Mouse (Mus musculus) hindbrain, embryonic 10.5 days (tissue): ENCODE results near the gene Hrct1. TPM values are rescaled to one million over a fixed set of nuclear protein-coding genes. Genes with fewer than 3 reads are reported as not detected.
A peak's percentile ranks its signal among the peaks of the same experiment; 100 is the strongest.

Experiments
- DNase-seq: peaks from one replicate; pipeline ENCODE4 v3.0.0-alpha.2; 2017; ENCODE audit warnings: low spot score
- H3K27ac ChIP-seq: fragments of 300-500 bp; sonication (generic); 2 replicates; pipeline ENCODE4 v1.5.1; 2016; ENCODE audit warnings: mild to moderate bottlenecking, moderate library complexity
- H3K27me3 ChIP-seq: fragments of 300-500 bp; sonication (generic); 2 replicates; pipeline ENCODE4 v1.6.1; 2016; ENCODE audit warnings: mild to moderate bottlenecking; ENCODE audit not compliant: poor library complexity, insufficient read depth, severe bottlenecking
- H3K36me3 ChIP-seq: fragments of 300-500 bp; sonication (generic); 2 replicates; pipeline ENCODE4 v1.6.1; 2016; ENCODE audit warnings: mild to moderate bottlenecking, moderate library complexity
- H3K4me1 ChIP-seq: fragments of 300-500 bp; sonication (generic); replicated peaks from 2 replicates; pipeline ENCODE4 v1.6.1; 2016; ENCODE audit warnings: mild to moderate bottlenecking
- H3K4me3 ChIP-seq: fragments of 300-500 bp; sonication (generic); 2 replicates; pipeline ENCODE4 v1.5.1; 2016; ENCODE audit warnings: mild to moderate bottlenecking, moderate library complexity
- H3K9me3 ChIP-seq: fragments of 300-500 bp; sonication (generic); 2 replicates; pipeline ENCODE4 v1.6.1; 2016; ENCODE audit warnings: mild to moderate bottlenecking, moderate library complexity
- WGBS: fragments of 180-500 bp; shearing (Covaris S2); methylation state at CpG from one replicate; pipeline ENCODE4 v1.1.7; 2016; 5-methylcytosine and 5-hydroxymethylcytosine counted together
- polyA plus RNA-seq: library from polyadenylated mRNA; unstranded; fragments of >200 nt; fragmentation: Nextera tagmentation; extraction: Ambion mirVana; gene quantifications from 2 replicates; pipeline ENCODE4 v1.2.1, GENCODE M21; 2016

Gene Hrct1
- polyA plus RNA-seq, 1 experiment from 2014 or later, result 0.44 TPM

DNA sequence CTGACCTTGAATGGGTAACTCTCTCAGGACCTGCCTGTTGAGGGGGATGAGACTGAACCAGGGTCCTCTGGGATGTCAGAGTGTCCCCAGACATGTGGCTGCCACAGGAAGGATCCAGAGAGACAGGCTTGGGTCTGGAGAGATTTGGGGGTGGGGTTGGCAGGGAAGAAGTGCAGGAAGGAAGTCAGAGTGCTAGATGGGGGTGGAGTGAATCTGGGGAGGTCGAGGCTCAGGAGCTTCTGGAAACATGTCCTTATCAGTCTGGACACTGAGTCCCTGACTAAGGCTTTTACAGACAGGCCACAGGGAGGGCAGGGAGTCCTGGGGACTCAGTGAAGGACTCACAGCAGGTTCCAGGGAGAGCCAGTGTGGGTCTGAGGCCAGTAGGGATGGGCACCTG is 5.2 kb downstream of the Hrct1 start:
- Histone ChIP-seq H3K9me3 (no peaks in the 10 kb centered on the region), H3K27ac (peak overlapping the region; percentile 45; the same call in 1 of the 2 replicates), H3K4me1 (peaks cover 27% of the 10 kb centered on the region), H3K4me3 (no peak overlapping the region), H3K27me3 (no peaks in the 10 kb centered on the region), H3K36me3 (no peaks in the 10 kb centered on the region)
- no peak for DNase-seq
- 38% methylated on average over 1 of the region's 1 CpGs for WGBS

DNA sequence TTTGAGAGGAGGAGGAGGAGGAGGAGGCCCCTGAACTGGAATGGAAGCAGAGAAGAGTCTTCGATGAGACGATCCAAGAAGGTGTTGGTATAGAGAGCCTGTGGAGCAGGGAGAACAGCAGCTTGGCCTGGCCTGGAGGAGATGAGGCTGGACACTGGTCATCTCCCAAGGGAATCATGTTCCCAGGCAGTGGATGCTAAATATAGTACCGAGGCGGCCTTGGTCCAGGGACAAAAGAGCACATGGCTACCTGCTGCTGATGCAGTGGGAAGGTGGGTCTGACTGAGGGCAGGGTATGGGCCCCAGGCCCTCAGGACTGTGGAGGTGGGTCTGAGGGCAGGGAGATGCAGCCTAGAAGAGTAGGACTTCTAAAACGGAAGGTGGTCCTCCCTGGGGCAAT is 6.2 kb downstream of the Hrct1 start:
- no peak overlapping the region for H3K4me3 ChIP-seq
- no peaks in the 10 kb centered on the region for H3K36me3 ChIP-seq
- H3K27ac ChIP-seq, result no peak overlapping the region
- 79% methylated on average over 5 of the region's 5 CpGs for WGBS
- H3K27me3 ChIP-seq, result no peaks in the 10 kb centered on the region
- H3K4me1 ChIP-seq, result peaks cover 25% of the 10 kb centered on the region
- DNase-seq, result no peak
- H3K9me3 ChIP-seq, result no peaks in the 10 kb centered on the region

DNA sequence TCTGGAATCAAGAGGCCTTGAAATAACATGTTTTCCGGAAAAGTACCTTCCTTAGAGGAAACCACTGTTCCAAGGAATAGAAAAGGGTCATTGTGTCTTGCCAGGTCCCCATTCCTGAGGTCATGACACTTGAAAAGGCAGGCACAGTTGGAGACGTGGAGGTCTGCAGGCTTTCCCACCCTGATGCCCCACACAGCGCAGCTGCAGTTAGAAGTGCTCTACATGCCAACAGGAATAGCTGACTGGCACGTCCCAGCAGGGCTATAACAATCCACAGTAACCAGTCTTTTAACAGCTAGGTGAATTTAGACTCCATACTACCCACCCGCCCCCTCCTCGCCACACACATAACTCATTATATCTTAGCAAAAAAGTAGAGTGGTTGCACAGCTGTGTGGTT is 10.2 kb downstream of the Hrct1 start:
- Histone ChIP-seq H3K4me3 (no peak overlapping the region), H3K36me3 (no peaks in the 10 kb centered on the region), H3K27ac (no peak overlapping the region), H3K4me1 (peaks cover 7% of the 10 kb centered on the region; the same call in 1 of the 2 replicates), H3K9me3 (no peaks in the 10 kb centered on the region), H3K27me3 (no peaks in the 10 kb centered on the region)
- WGBS, result 58% methylated on average over 6 of the region's 6 CpGs
- no peak for DNase-seq

DNA sequence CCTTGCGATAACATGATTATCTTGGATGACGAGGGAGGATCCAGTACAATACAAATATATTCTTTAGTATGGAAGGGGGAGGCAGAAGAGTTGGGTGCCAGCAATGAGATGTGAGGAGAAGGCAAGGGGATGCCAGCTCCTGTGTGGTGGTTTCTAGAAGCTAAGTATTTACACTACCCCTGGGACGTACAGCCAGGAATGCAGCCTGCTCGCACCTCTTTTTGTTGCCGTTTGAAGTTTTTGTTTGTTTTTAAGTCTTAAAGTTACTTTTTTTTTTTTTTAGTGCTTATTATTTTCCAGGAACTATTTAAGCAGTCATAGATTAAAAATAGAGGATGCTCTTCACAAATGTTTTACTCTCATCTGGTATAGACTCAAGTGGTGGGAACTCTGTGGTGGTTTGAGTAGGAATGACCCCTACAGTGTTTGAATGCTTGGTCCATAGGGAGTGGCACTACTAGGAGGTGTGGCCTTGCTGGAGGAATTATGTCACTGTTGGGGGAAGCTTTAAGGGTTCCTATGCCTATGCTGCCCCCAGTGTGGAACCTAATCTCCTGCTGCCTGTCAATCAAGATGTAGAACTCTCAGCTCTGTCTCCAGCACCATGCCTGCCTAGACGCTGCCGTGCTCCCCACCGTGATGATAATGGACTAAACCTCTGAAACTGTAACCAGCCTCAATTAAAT is 12.1 kb downstream of the Hrct1 start:
- Histone ChIP-seq H3K27ac (no peak overlapping the region), H3K36me3 (no peaks in the 10 kb centered on the region), H3K4me3 (no peak overlapping the region), H3K9me3 (no peaks in the 10 kb centered on the region), H3K4me1 (peaks cover 9% of the 10 kb centered on the region; the same call in 1 of the 2 replicates), H3K27me3 (no peaks in the 10 kb centered on the region)
- no peak for DNase-seq
- 75% methylated on average over 8 of the region's 8 CpGs for WGBS

DNA sequence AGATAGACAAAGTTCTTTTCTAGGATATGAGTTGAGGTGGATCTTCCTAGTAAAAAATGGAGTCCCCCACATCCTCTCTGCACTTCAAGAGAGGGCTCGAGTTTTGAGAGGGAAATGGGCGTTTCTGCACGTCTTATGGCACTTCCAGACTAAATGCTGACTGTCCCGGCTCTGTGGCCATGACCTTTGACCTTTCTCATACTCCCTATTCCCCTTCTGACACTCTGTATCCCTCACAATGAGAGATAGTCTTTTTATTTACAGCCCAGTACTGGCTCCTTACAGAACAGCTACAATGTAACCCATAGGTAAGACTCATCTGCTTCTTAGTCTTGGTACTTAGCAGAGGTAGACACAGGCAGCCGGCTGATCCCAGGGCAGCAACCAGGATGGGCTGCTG is 14.5 kb downstream of the Hrct1 start:
- H3K27me3 ChIP-seq, result no peaks in the 10 kb centered on the region
- H3K9me3 ChIP-seq, result no peaks in the 10 kb centered on the region
- DNase-seq, result no peak
- 68% methylated on average over 5 of the region's 5 CpGs for WGBS
- no peak overlapping the region for H3K4me3 ChIP-seq
- H3K27ac ChIP-seq, result no peak overlapping the region
- H3K4me1 ChIP-seq, result peaks cover 9% of the 10 kb centered on the region; the same call in 1 of the 2 replicates
- H3K36me3 ChIP-seq, result no peaks in the 10 kb centered on the region

DNA sequence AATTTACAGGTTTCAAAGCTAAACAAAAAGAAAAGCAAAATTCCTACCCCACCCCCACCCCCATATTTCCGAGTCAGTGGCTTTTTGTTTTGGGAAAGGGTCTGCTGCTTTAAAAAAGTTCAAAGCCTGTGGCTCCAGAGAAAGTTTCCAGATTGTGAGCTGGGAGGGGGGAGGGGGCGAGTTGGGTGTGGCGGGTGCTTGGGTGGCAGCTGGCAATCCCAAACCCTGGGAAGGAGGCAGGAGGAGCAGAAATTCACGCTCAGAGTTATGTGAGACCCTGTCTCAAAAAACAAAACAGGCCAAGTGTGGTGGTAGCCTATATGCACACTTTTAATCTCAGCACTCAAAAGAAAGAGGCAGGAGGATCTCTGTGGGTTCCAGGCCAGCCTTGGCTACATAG is 15.6 kb downstream of the Hrct1 start:
- DNase-seq, result no peak
- Histone ChIP-seq H3K36me3 (no peaks in the 10 kb centered on the region), H3K27me3 (no peaks in the 10 kb centered on the region), H3K9me3 (no peaks in the 10 kb centered on the region), H3K4me1 (peaks cover 3% of the 10 kb centered on the region; the same call in 1 of the 2 replicates), H3K27ac (no peak overlapping the region), H3K4me3 (no peak overlapping the region)
- 32% methylated on average over 4 of the region's 4 CpGs for WGBS

DNA sequence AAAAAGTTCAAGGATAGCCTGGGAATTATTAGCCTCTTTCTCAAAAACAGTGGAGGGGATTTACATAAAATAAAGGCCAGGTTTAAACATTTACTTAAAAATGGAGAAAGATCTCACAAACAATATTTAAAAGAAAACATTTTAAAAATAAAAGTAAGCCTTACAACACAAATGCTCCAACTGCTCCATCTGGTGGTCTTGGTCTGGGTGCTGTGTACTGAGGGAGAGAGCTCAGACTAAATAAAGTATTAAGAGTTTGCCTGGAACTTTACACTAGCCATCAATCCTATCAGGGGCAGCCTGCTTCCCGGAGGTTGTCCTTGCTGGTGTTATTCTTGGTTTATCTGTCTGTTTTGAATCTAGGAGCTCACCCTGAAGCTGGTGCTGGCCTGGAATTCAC is 16.1 kb downstream of the Hrct1 start:
- peaks cover 3% of the 10 kb centered on the region; the same call in 1 of the 2 replicates for H3K4me1 ChIP-seq
- WGBS, result 60% methylated on average over 1 of the region's 1 CpGs

DNA sequence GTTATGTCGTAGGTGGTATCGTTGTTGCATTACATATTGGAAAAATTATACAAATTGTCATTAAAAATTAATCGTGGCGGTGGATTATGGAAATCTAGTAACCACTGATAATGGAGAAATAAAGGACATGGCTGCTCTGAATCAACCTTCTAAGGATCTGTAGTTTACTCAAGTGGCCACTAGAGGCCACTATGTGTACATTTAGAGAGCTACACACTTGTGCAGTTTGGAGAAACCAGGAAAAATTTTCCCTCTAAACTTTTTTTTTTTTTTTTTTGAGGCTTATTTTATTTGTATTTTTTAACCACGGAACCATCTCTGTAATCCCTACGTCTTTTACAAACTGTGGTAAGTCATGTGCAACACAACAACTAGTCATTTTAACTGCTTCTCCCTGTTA is 18.2 kb downstream of the Hrct1 start:
- Histone ChIP-seq H3K27me3 (no peaks in the 10 kb centered on the region), H3K4me1 (peaks cover 3% of the 10 kb centered on the region; the same call in 1 of the 2 replicates), H3K9me3 (peaks cover 5% of the 10 kb centered on the region; the same call in 1 of the 2 replicates), H3K4me3 (no peak overlapping the region), H3K27ac (no peak overlapping the region), H3K36me3 (no peaks in the 10 kb centered on the region)
- WGBS, result 21% methylated on average over 6 of the region's 6 CpGs
- DNase-seq, result no peak

More for the DNA sequence above, 16.1 kb downstream of the Hrct1 start:
- Histone ChIP-seq H3K36me3 (no peaks in the 10 kb centered on the region), H3K27ac (no peak overlapping the region), H3K9me3 (no peaks in the 10 kb centered on the region), H3K27me3 (no peaks in the 10 kb centered on the region), H3K4me3 (no peak overlapping the region)
- no peak for DNase-seq

DNA sequence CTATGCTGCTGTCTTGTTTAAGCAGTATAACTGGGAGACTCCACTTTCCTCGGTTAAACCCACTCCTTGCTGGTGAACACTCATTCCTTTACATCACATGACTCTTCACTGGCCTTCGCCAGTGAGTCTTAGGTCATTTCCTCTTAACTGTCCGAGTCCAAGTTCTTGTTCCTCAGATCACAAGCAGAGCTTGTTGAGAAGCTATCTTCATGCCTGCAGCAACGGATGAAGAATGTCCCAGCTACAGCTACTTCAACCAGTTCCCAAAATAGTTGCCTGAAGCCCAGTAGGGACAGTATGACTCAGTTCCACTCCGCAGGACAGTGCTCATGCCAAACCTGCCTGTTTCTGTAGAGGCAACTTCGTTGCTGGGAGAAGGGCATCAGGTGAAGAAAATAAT is 30.2 kb downstream of the Hrct1 start:
- Histone ChIP-seq H3K27ac (no peak overlapping the region), H3K4me1 (0 out of 2 replicates have a peak, but pooled peaks cover 4% of the 10 kb centered on the region), H3K4me3 (no peak overlapping the region), H3K36me3 (no peaks in the 10 kb centered on the region), H3K27me3 (no peaks in the 10 kb centered on the region), H3K9me3 (no peaks in the 10 kb centered on the region)
- no peak for DNase-seq
- WGBS, result 86% methylated on average over 6 of the region's 6 CpGs

DNA sequence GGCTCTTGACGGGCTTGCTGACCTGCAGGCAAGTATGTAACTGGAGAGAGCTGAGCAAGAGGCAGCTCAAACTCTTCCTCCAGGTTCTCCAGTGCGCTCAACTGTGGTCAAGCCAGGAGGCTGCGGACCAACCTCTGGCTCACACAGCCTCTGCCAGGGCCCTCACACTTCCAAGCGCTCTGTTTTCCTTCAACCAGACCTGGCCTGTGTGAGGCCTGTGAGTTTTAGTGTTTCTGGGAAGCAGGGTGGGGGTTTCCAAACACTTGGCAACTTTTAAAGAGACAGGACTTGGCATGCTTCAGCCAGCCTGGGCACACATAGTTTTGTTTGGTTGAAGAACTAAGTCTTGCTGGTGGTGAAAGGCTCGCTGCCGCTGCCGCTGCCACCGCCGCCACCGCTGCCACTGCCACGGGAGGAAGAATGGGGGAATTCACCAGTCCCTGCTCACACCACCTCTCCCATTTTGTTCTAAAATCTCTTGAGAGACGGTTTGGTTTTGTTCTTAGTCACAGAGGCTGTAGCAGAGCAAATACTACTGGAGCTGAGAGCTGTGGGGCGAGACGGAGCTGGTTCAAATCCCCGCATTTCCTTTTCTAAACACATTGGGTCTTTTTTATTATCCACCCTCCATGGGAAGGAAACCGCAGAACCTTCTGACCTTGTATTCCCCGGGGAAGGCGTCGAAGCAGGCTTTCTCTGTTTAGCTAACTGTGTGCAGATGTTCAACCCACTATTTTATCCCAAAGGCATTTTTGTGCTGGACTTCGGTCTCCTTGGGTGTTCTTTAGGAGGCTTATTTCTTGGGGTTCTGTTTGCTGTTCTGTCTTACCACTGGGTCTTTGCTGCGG is 32.8 kb downstream of the Hrct1 start:
- no peak for DNase-seq
- H3K9me3 ChIP-seq, result no peaks in the 10 kb centered on the region
- H3K4me1 ChIP-seq, result 0 out of 2 replicates have a peak, but pooled peaks cover 4% of the 10 kb centered on the region
- WGBS, result 78% methylated on average over 21 of the region's 21 CpGs
- H3K4me3 ChIP-seq, result no peak overlapping the region
- 0 out of 2 replicates have a peak overlapping the region, but pooled peaks have one; percentile 6 for H3K27ac ChIP-seq
- no peaks in the 10 kb centered on the region for H3K27me3 ChIP-seq
- H3K36me3 ChIP-seq, result no peaks in the 10 kb centered on the region

DNA sequence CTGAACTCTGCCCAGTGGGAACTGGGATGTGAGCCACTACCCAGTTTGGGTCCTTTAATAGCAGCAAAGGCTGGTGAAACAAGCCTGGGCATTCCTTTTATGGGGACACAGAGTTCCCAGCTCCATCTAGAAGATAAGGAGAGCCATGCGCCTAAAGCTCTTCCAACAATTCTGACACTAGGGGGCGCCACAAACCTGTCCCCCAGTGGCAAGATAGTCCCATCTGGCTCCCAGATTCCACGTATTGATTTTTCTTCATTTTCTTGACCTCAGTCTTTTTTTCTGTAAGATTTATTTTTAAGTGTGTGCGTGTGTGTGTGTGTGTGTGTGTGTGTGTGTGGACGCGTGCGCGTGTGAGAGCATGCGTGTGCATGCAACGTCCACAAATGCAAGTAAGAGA is 33.5 kb downstream of the Hrct1 start:
- Histone ChIP-seq H3K27me3 (no peaks in the 10 kb centered on the region), H3K36me3 (no peaks in the 10 kb centered on the region), H3K27ac (no peak overlapping the region), H3K9me3 (no peaks in the 10 kb centered on the region), H3K4me1 (0 out of 2 replicates have a peak, but pooled peaks cover 4% of the 10 kb centered on the region), H3K4me3 (no peak overlapping the region)
- DNase-seq, result peak; percentile 33
- 73% methylated on average over 10 of the region's 10 CpGs for WGBS

DNA sequence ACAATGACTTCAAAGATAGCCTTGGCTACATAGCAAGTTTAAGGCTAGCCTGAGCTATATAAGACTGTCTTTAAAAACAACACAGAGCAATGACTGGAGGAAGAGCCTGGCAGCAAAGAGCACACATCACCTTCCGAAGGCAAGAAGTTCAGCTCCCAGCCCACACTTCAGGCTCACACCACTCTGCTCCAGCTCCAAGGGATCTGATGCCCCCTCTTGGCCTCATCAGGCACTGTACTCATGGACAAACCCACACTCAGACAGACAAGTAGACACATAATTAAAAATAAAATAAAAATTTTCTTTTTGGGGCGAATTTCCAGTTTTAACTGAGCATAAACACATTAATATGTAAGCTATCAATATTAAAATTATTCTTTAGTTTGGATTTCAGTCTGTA is 34.3 kb downstream of the Hrct1 start:
- no peak overlapping the region for H3K27ac ChIP-seq
- H3K4me1 ChIP-seq, result 0 out of 2 replicates have a peak, but pooled peaks cover 4% of the 10 kb centered on the region
- H3K4me3 ChIP-seq, result no peak overlapping the region
- H3K36me3 ChIP-seq, result no peaks in the 10 kb centered on the region
- no peaks in the 10 kb centered on the region for H3K27me3 ChIP-seq
- DNase-seq, result no peak
- no peaks in the 10 kb centered on the region for H3K9me3 ChIP-seq
- WGBS, result 76% methylated on average over 2 of the region's 2 CpGs

DNA sequence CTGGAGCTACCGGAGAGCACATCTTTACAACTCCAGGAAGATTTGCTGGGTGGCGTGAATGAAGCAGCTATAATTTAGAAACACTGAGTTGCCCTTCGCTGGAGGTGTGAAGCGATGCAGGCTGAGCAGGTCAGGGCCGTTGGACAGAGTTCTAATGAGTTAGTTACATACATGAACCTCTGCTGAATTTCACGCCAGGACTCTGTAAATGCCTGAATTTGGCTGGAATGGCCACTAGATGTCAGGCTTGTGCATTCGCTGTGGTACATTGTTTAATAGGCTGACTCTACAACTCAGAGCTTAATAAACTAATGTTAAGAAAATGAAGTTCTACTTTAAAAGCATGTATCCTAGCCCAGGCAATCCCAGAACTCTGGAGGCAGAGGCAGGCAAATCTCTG is 36.4 kb downstream of the Hrct1 start:
- Histone ChIP-seq H3K27me3 (no peaks in the 10 kb centered on the region), H3K27ac (no peak overlapping the region), H3K4me1 (0 out of 2 replicates have a peak, but pooled peaks cover 4% of the 10 kb centered on the region), H3K36me3 (no peaks in the 10 kb centered on the region), H3K9me3 (no peaks in the 10 kb centered on the region), H3K4me3 (no peak overlapping the region)
- WGBS, result 34% methylated on average over 7 of the region's 7 CpGs
- peak; percentile 50 for DNase-seq
